Mouse (Mus musculus): ENCODE data around the gene Trim43a. TPM values are rescaled to one million over a fixed set of nuclear protein-coding genes. Genes with fewer than 3 reads are reported as not detected.
A peak's percentile ranks its signal among the peaks of the same experiment; 100 is the strongest.
"Not testable (repeated sequence)": the region's sequence is repeated elsewhere in the genome, so short reads cannot be mapped to it uniquely, and the experiment has no call there.

Gene Trim43a
- 1 to 10 TPM in 1 of 2 experiments, under 1 TPM in 1; 0.53 to 1.5 TPM for total RNA-seq (2021)

- intact Hi-C loops (cut with DNase I); DNase-seq (ENCODE audit: extremely low spot score in 1 of 2, low spot score in 2 of 2): not testable (repeated sequence)
These were observed at the start of gene Trim43a for GRCm38 (mm10) chr9:88580591-88580990. TSS of gene Trim43a (plus strand) at chr9:88580891.

GRCm38 (mm10) chr9:88534093-88534492 lies 46.6 kb upstream of the Trim43a start:
- no peak for DNase-seq (ENCODE audit: extremely low spot score in 1 of 2, low spot score in 2 of 2)
- intact Hi-C loops (cut with DNase I), result no loop called here

- intact Hi-C loops (cut with DNase I), result loop anchor here (5.0 kb wide), 1 partner anchor 297 kb away; no protein-coding TSS in a partner anchor
- DNase-seq (ENCODE audit: extremely low spot score in 1 of 2, low spot score in 2 of 2), result no peak
These were observed 41.0 kb upstream of the Trim43a start for GRCm38 (mm10) chr9:88539546-88540224.

GRCm38 (mm10) chr9:88542816-88543215 lies 37.9 kb upstream of the Trim43a start:
- intact Hi-C loops (cut with DNase I), result loop anchor here (5.0 kb wide), 1 partner anchor 301 kb away; no protein-coding TSS in a partner anchor
- DNase-seq (ENCODE audit: extremely low spot score in 1 of 2, low spot score in 2 of 2), result no peak

- intact Hi-C loops (cut with DNase I), result loop anchor here (2.0 to 5.0 kb wide), 2 partner anchors 65 to 1142 kb away; no protein-coding TSS in a partner anchor
- no peak for DNase-seq (ENCODE audit: extremely low spot score in 1 of 2, low spot score in 2 of 2)
These were observed 35.2 kb upstream of the Trim43a start for GRCm38 (mm10) chr9:88545534-88545933.

GRCm38 (mm10) chr9:88546166-88546565 lies 34.5 kb upstream of the Trim43a start:
- DNase-seq (ENCODE audit: extremely low spot score in 1 of 2, low spot score in 2 of 2), result no peak
- intact Hi-C loops (cut with DNase I), result loop anchor here (5.0 kb wide), 1 partner anchor 1141 kb away; no protein-coding TSS in a partner anchor

- no peak for DNase-seq (ENCODE audit: extremely low spot score in 1 of 2, low spot score in 2 of 2)
- intact Hi-C loops (cut with DNase I), result loop anchor here (5.0 kb wide), 1 partner anchor 1141 kb away; no protein-coding TSS in a partner anchor
These were observed 34.0 kb upstream of the Trim43a start for GRCm38 (mm10) chr9:88546657-88547056.

- intact Hi-C loops (cut with DNase I), result loop anchor here (5.0 kb wide), 1 partner anchor 1140 kb away; no protein-coding TSS in a partner anchor
These were observed 33.4 kb upstream of the Trim43a start for GRCm38 (mm10) chr9:88547270-88547669.

GRCm38 (mm10) chr9:88547851-88548613 lies 32.7 kb upstream of the Trim43a start, which contains the start of gene Zfp949:
TSS of gene Zfp949 (plus strand) at chr9:88548020.
- intact Hi-C loops (cut with DNase I), result loop anchor here (5.0 kb wide), 1 partner anchor 1139 kb away; no protein-coding TSS in a partner anchor
- DNase-seq (ENCODE audit: extremely low spot score in 1 of 2, low spot score in 2 of 2), result peak; percentile 50 to 80

More at GRCm38 (mm10) chr9:88547270-88547669, 33.4 kb upstream of the Trim43a start:
- no peak for DNase-seq (ENCODE audit: extremely low spot score in 1 of 2, low spot score in 2 of 2)

- no peak for DNase-seq (ENCODE audit: extremely low spot score in 1 of 2, low spot score in 2 of 2)
- intact Hi-C loops (cut with DNase I), result loop anchor here (5.0 kb wide), 1 partner anchor 1139 kb away; no protein-coding TSS in a partner anchor
These were observed 32.1 kb upstream of the Trim43a start for GRCm38 (mm10) chr9:88548614-88548945.

- intact Hi-C loops (cut with DNase I), result no loop called here
- DNase-seq (ENCODE audit: extremely low spot score in 1 of 2, low spot score in 2 of 2), result no peak
These were observed 27.6 kb upstream of the Trim43a start for GRCm38 (mm10) chr9:88553071-88553470.

- no peak for DNase-seq (ENCODE audit: extremely low spot score in 1 of 2, low spot score in 2 of 2)
- intact Hi-C loops (cut with DNase I), result no loop called here
These were observed 22.5 kb upstream of the Trim43a start for GRCm38 (mm10) chr9:88558146-88558545.

GRCm38 (mm10) chr9:88561476-88561875 lies 19.2 kb upstream of the Trim43a start:
- DNase-seq (ENCODE audit: extremely low spot score in 1 of 2, low spot score in 2 of 2); intact Hi-C loops (cut with DNase I): not testable (repeated sequence)

GRCm38 (mm10) chr9:88570471-88570870 lies 10.2 kb upstream of the Trim43a start:
- intact Hi-C loops (cut with DNase I); DNase-seq (ENCODE audit: extremely low spot score in 1 of 2, low spot score in 2 of 2): not testable (repeated sequence)

- intact Hi-C loops (cut with DNase I); DNase-seq (ENCODE audit: extremely low spot score in 1 of 2, low spot score in 2 of 2): not testable (repeated sequence)
These were observed 13.0 kb downstream of the Trim43a start for GRCm38 (mm10) chr9:88593708-88594107.

GRCm38 (mm10) chr9:88599206-88600162 lies 18.8 kb downstream of the Trim43a start:
- DNase-seq (ENCODE audit: extremely low spot score in 1 of 2, low spot score in 2 of 2), result peak; percentile 98 to 100
- intact Hi-C loops (cut with DNase I), result not testable (repeated sequence)

GRCm38 (mm10) chr9:88625803-88626514 lies 45.3 kb downstream of the Trim43a start:
- intact Hi-C loops (cut with DNase I); DNase-seq (ENCODE audit: extremely low spot score in 1 of 2, low spot score in 2 of 2): not testable (repeated sequence)

- intact Hi-C loops (cut with DNase I); DNase-seq (ENCODE audit: extremely low spot score in 1 of 2, low spot score in 2 of 2): not testable (repeated sequence)
These were observed 57.4 kb downstream of the Trim43a start for GRCm38 (mm10) chr9:88638125-88638524.

All from left cerebral cortex, postnatal 10 days (tissue).